Mouse (Mus musculus) intestine, embryonic 14.5 days (tissue): ENCODE data around the gene Appbp2. TPM values are rescaled to one million over a fixed set of nuclear protein-coding genes. Genes with fewer than 3 reads are reported as not detected.

ENCODE experiments used
- ATAC-seq: fragments of 200-750 bp; cut with Nextera tagmentation; replicated peaks from 2 replicates; pipeline ENCODE4 v1.8.0; 2017; ENCODE audit warnings: low read depth, moderate number of reproducible peaks, moderate TSS enrichment, moderate library complexity; ENCODE audit not compliant: low FRiP score, low TSS enrichment
- DNase-seq: peaks from one replicate; pipeline ENCODE4 v3.0.0-alpha.2; 2018; ENCODE audit warnings: low spot score
- H3K27ac ChIP-seq: fragments of 300-500 bp; sonication (generic); 2 replicates; pipeline ENCODE4 v1.5.1; 2014; ENCODE audit warnings: low read depth, mild to moderate bottlenecking, control low read depth
- H3K27me3 ChIP-seq: fragments of 300-500 bp; sonication (generic); replicated peaks from 2 replicates; pipeline ENCODE4 v1.6.1; 2014; ENCODE audit warnings: low read length, control low read depth; ENCODE audit not compliant: control insufficient read depth, insufficient read depth
- H3K36me3 ChIP-seq: fragments of 300-500 bp; sonication (generic); 2 replicates; pipeline ENCODE4 v1.6.1; 2014; ENCODE audit warnings: low read length, control low read depth; ENCODE audit not compliant: control insufficient read depth, insufficient read depth
- H3K4me1 ChIP-seq: fragments of 300-500 bp; sonication (generic); replicated peaks from 2 replicates; pipeline ENCODE4 v1.6.1; 2014; ENCODE audit warnings: low read length, control low read depth, mixed read lengths; ENCODE audit not compliant: control insufficient read depth, insufficient read depth
- H3K4me2 ChIP-seq: fragments of 300-500 bp; sonication (generic); 2 replicates; pipeline ENCODE4 v1.6.1; 2014; ENCODE audit warnings: low read length
- H3K4me3 ChIP-seq: fragments of 300-500 bp; sonication (generic); 2 replicates; pipeline ENCODE4 v1.5.1; 2014; ENCODE audit warnings: low read depth, low read length, control low read depth, mixed read lengths
- H3K9ac ChIP-seq: fragments of 300-500 bp; sonication (generic); 2 replicates; pipeline ENCODE4 v1.6.1; 2014; ENCODE audit warnings: mild to moderate bottlenecking, low read length
- H3K9me3 ChIP-seq: fragments of 300-500 bp; sonication (generic); 2 replicates; pipeline ENCODE4 v1.6.1; 2016; ENCODE audit warnings: low read length, control low read depth; ENCODE audit not compliant: control insufficient read depth
- WGBS: fragments of 180-500 bp; shearing (Covaris S2); extraction: QIAGEN DNeasy Blood & Tissue Kit; methylation state at CpG from one replicate; pipeline ENCODE4 v1.1.7; 2014; 5-methylcytosine and 5-hydroxymethylcytosine counted together
- polyA plus RNA-seq: library from polyadenylated mRNA; unstranded; fragments of >200 nt; fragmentation: Nextera tagmentation; extraction: Ambion mirVana; gene quantifications from 2 replicates; pipeline ENCODE4 v1.2.1, GENCODE M21; 2014

The Appbp2 gene
- polyA plus RNA-seq, 1 experiment from 2014 or later, result 49.8 TPM

- Histone ChIP-seq H3K9me3 (no peaks in the 10 kb centered on the region), H3K36me3 (peaks cover 80% of the 10 kb centered on the region), H3K4me2 (no peak overlapping the region), H3K27ac (no peak overlapping the region), H3K4me3 (no peak overlapping the region), H3K27me3 (no peaks in the 10 kb centered on the region), H3K4me1 (no peaks in the 10 kb centered on the region), H3K9ac (no peak overlapping the region)
- ATAC-seq (no peak), DNase-seq (no peak)
- 83% methylated on average over 2 of the region's 2 CpGs for WGBS
Observed at GRCm38 (mm10) chr11:85213215-85213614, 21.7 kb downstream of the Appbp2 start.

GRCm38 (mm10) chr11:85211151-85211550 lies 23.8 kb downstream of the Appbp2 start:
- Histone ChIP-seq H3K4me3 (no peak overlapping the region), H3K9me3 (no peaks in the 10 kb centered on the region), H3K4me2 (no peak overlapping the region), H3K36me3 (peaks cover 88% of the 10 kb centered on the region), H3K4me1 (no peaks in the 10 kb centered on the region), H3K27me3 (no peaks in the 10 kb centered on the region), H3K9ac (no peak overlapping the region), H3K27ac (no peak overlapping the region)
- ATAC-seq (no peak), DNase-seq (no peak)
- WGBS, result 87% methylated on average over 2 of the region's 2 CpGs

GRCm38 (mm10) chr11:85206231-85206630 lies 28.7 kb downstream of the Appbp2 start:
- no peak overlapping the region for H3K27ac ChIP-seq
- ATAC-seq (no peak), DNase-seq (no peak)
- peaks cover 79% of the 10 kb centered on the region for H3K36me3 ChIP-seq
- no peaks in the 10 kb centered on the region for H3K9me3 ChIP-seq
- no peak overlapping the region for H3K4me3 ChIP-seq
- no peak overlapping the region for H3K4me2 ChIP-seq
- H3K27me3 ChIP-seq, result no peaks in the 10 kb centered on the region
- H3K4me1 ChIP-seq, result no peaks in the 10 kb centered on the region
- no peak overlapping the region for H3K9ac ChIP-seq

GRCm38 (mm10) chr11:85198906-85199305 lies 36.0 kb downstream of the Appbp2 start:
- Histone ChIP-seq H3K9me3 (no peaks in the 10 kb centered on the region), H3K27ac (no peak overlapping the region), H3K36me3 (peaks cover 95% of the 10 kb centered on the region), H3K9ac (no peak overlapping the region), H3K4me1 (no peaks in the 10 kb centered on the region), H3K4me2 (no peak overlapping the region), H3K27me3 (no peaks in the 10 kb centered on the region), H3K4me3 (no peak overlapping the region)
- no peak for DNase-seq
- ATAC-seq, result no peak
- 76% methylated on average over 2 of the region's 2 CpGs for WGBS

GRCm38 (mm10) chr11:85196046-85196445 lies 38.9 kb downstream of the Appbp2 start:
- WGBS, result 90% methylated on average over 9 of the region's 9 CpGs
- no peak for ATAC-seq
- no peak overlapping the region for H3K27ac ChIP-seq
- no peak for DNase-seq
- peaks cover 96% of the 10 kb centered on the region for H3K36me3 ChIP-seq
- H3K27me3 ChIP-seq, result no peaks in the 10 kb centered on the region
- H3K9ac ChIP-seq, result no peak overlapping the region
- H3K4me2 ChIP-seq, result no peak overlapping the region
- H3K9me3 ChIP-seq, result no peaks in the 10 kb centered on the region
- no peak overlapping the region for H3K4me3 ChIP-seq
- no peaks in the 10 kb centered on the region for H3K4me1 ChIP-seq

GRCm38 (mm10) chr11:85194206-85194605 lies 40.7 kb downstream of the Appbp2 start:
- Histone ChIP-seq H3K9ac (no peak overlapping the region), H3K9me3 (no peaks in the 10 kb centered on the region), H3K27ac (no peak overlapping the region), H3K4me1 (no peaks in the 10 kb centered on the region), H3K36me3 (peaks cover 96% of the 10 kb centered on the region), H3K4me2 (no peak overlapping the region), H3K27me3 (no peaks in the 10 kb centered on the region), H3K4me3 (no peak overlapping the region)
- ATAC-seq, result no peak
- WGBS, result 93% methylated on average over 11 of the region's 11 CpGs
- no peak for DNase-seq

- WGBS, result 95% methylated on average over 12 of the region's 12 CpGs
- H3K9me3 ChIP-seq, result no peaks in the 10 kb centered on the region
- no peak overlapping the region for H3K27ac ChIP-seq
- no peaks in the 10 kb centered on the region for H3K27me3 ChIP-seq
- peak; percentile 48 for DNase-seq
- no peak overlapping the region for H3K4me2 ChIP-seq
- no peak for ATAC-seq
- no peak overlapping the region for H3K9ac ChIP-seq
- H3K4me1 ChIP-seq, result no peaks in the 10 kb centered on the region
- peaks cover 72% of the 10 kb centered on the region for H3K36me3 ChIP-seq
- H3K4me3 ChIP-seq, result no peak overlapping the region
Observed at GRCm38 (mm10) chr11:85190741-85191140, 44.2 kb downstream of the Appbp2 start.

GRCm38 (mm10) chr11:85189110-85189509 lies 45.8 kb downstream of the Appbp2 start:
- 96% methylated on average over 4 of the region's 4 CpGs for WGBS
- H3K36me3 ChIP-seq, result peaks cover 56% of the 10 kb centered on the region
- H3K4me1 ChIP-seq, result no peaks in the 10 kb centered on the region
- H3K4me3 ChIP-seq, result no peak overlapping the region
- no peak overlapping the region for H3K27ac ChIP-seq
- H3K27me3 ChIP-seq, result no peaks in the 10 kb centered on the region
- no peaks in the 10 kb centered on the region for H3K9me3 ChIP-seq
- ATAC-seq (no peak), DNase-seq (peak; percentile 34)
- H3K9ac ChIP-seq, result no peak overlapping the region
- H3K4me2 ChIP-seq, result no peak overlapping the region

GRCm38 (mm10) chr11:85184839-85185238 lies 50.1 kb downstream of the Appbp2 start:
- Histone ChIP-seq H3K27ac (no peak overlapping the region), H3K4me1 (peaks cover 4% of the 10 kb centered on the region; the same call in 1 of the 2 replicates), H3K27me3 (no peaks in the 10 kb centered on the region), H3K9me3 (no peaks in the 10 kb centered on the region), H3K4me2 (no peak overlapping the region), H3K4me3 (no peak overlapping the region), H3K36me3 (peaks cover 15% of the 10 kb centered on the region), H3K9ac (no peak overlapping the region)
- DNase-seq, result peak; percentile 49
- 87% methylated on average over 6 of the region's 6 CpGs for WGBS
- ATAC-seq, result no peak
